Mouse (Mus musculus): ENCODE data around the gene Unc13a.

Gene Unc13a

DNA sequence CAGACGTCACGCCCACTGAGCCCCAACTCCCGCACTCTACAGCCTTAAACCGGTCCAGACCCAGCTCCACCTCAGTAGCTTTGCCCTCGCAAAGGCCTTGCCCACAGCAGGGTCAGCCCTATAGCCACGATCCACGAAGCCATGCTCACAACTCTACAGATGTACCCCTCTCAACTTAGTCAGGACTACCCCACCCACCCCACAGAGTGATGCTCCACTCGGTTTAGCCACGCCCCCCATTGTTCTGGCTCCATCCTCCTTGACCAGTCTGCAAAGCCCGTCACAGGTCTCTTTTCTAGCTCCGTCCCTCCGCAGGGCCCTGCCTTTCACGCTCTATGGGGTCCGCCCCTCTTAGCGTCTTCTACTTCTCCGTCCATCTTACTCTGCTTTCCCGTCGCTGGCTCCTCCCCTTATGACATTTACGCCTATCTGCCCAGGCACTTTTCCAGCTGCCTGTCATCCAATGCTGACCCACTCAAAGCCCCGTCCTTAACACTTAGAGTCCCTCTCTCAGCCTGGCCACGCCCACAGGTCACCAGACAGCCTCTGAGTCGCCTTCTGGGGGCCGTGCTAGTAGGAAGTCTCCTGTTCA, 14.7 kb upstream of the Unc13a start:
- no peak for DNase-seq

DNA sequence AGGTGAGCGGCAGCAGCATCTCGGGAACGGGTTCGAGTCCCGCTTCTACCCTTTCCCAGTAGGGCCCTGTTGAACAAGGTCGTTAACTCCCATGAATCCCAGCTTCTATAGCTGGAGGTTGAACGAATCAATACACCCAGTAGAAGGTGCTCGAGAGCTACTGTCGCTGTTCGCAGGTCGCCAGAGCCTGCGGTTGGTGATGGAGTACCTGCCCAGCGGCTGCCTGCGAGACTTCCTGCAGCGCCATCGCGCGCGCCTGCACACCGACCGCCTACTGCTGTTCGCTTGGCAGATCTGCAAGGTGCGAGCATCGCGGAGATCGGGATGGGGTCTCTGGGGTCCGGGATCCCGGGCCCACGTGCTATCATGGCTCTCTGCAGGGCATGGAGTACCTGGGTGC, 14.0 kb upstream of the Unc13a start:
- DNase-seq = no peak

DNA sequence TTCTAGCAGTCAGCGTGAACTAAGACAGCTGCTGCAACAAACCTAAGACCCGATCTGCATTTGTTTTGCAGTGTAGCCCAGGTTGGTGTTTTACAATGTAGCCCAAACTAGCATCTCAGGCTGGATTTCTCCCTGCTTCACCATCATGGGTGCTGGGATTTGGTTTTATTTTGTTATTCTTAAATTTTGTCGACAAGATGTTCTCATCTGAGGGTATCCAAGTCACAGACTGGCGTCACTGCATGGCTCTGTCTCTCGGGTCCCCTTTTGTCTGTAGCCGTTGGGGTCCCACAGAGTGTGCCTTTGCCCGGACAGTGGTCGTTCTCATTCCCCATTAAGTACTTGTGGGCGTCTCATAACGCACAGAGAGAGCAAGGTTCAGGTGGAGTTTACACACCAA, 13.1 kb upstream of the Unc13a start:
- DNase-seq = no peak

DNA sequence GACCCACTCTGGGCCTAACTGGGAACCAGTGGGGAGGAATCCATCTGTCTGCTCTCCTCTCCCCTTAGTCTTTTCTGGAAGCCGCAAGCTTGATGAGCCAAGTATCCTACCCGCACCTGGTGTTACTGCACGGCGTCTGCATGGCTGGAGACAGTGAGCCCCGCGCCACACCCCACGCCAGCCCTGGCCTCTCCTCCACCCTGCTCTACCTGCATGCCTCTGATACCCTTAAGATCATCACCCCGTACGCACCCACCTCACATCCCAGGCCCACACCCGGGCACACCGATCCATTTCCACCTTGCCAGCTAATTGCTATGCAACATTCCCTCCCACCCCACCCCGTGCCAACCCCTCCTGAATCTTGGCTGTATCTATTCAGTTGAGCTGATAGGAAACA, 11.3 kb upstream of the Unc13a start:
- no peak for DNase-seq

DNA sequence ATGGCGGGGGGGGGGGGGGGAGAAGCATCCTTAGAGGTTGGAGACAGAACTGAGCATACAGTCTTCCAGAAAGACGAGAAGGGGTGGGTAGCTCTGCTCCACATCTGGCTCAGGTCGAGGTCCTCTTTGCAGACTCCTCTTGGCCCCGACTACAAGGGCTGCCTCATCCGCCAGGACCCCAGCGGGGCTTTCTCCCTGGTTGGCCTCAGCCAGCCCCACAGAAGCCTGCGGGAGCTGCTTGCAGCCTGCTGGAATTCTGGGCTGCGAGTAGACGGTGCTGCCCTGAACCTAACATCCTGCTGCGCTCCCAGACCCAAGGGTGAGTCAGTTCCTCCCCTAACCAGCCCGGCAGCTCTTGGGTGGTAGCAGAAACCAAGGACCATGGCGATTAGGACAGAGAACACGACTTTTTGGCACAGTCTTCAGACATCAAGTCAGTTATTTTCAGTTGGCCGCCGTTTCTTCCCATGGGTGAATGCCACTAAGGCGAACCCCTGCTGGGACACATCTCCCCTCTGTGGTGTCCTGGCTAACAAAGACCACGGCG, 9.9 kb upstream of the Unc13a start:
- DNase-seq = no peak

DNA sequence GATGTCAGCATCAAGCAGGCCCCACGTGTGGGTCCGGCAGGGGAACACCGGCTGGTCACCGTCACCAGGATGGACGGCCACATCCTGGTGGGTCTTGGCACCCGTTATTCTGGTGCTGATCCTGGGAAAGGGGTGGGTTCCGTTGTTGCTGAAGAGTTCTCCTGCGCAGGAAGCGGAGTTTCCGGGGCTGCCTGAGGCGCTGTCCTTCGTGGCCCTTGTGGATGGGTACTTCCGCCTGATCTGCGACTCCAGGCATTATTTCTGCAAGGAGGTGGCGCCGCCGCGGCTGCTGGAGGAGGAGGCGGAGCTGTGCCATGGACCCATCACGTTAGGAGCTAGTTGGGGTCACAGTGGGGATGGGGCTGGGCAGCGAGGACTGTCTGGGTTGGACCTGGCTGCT, 8.9 kb upstream of the Unc13a start:
- no peak for DNase-seq

DNA sequence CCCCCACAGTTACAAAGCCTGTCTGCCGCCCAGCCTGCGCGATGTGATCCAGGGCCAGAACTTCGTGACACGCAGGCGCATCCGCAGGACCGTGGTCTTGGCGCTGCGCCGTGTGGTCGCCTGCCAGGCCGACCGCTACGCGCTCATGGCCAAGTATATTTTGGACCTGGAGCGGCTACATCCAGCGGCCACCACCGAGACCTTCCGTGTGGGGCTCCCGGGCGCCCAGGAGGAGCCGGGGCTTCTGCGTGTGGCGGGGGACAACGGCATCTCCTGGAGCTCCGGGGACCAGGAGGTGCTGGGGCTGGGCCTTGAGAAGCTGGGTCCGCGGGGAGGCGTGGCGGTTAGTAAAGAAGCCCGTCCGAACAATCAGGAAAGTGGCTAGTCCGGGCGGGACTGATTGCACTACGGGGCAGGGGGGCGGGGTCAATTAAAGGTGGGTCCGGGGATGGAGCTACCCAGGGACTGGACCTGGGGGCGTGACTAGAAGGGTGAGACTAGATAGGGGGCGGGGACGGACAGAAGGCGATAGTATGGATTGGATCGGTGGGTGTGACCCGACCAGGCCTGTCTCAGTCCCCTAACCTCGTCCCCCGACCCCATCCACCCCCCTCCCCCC, 8.1 kb upstream of the Unc13a start:
- no peak for DNase-seq

DNA sequence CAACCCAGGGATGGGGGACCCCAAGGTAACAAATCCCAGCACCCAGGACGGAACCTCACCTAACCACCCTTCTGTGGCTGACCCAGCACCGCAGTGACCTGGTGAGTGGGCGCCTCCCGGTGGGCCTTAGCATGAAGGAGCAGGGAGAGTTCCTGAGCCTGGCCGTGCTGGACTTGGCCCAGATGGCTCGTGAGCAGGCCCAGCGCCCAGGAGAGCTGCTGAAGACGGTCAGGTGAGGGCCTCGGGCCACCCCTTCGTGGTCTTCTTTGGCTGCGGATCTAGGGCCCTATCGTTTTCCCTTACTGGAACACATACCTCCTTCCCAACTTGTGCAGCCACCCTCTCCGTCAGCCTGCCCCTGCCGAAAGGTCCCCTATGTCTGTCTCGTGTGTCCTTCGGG, 7.6 kb upstream of the Unc13a start:
- DNase-seq = no peak

DNA sequence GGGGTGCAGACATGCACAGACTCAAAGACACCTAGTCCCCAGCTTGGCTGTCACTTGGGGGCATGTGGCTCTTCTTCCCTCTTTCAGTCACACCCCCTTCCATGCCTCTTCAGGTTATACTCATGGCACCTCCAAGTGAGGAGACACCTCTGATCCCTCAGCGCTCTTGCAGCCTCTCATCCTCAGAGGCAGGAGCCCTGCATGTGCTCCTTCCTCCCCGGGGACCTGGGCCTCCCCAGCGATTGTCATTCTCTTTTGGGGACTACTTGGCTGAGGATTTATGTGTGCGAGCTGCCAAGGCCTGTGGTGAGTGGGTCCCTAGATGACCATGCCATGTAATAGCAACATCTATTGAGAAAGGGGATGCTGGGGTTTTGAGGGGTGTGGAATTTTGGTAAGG, 6.7 kb upstream of the Unc13a start:
- DNase-seq = no peak

DNA sequence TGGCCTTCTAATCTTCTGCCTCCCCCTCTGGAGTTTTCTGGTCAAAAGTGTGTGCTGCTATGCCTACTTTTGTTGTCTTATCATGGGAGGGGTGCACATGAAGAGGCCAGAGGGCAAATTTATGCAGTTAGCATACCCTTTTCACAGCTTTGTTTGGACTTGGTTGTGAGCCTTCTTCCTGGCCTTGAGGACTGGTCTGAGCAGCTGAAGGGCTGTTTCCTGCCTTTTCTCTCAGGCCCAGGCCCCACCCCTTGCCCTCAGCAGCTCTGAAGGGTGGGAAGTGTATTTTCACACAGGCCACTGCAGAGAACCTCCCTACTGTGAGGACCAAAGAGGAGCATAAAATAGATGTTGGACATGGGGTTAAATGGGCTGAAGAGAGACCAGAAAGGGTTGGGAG, 6.0 kb upstream of the Unc13a start:
- peak; percentile 14 for DNase-seq

DNA sequence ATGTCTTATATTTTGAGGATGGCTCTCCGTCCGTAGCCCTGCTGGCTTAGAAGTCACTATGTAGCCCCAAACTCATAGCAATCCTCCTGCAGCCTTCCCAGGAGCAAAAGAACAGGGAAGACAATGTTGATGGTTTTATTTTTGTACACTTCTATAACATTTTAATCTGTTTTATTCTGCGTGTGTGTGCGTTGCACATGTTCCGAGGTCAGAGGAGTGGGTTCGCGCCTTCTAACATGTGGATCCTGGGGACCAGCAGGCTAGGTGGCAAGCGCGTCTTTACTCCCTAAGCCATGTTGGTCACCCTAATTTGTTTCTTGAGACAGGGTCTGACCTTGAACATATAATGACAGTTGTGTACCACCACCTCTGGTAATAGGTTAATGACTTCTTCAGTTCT, 5.2 kb upstream of the Unc13a start:
- peak; percentile 25 for DNase-seq

DNA sequence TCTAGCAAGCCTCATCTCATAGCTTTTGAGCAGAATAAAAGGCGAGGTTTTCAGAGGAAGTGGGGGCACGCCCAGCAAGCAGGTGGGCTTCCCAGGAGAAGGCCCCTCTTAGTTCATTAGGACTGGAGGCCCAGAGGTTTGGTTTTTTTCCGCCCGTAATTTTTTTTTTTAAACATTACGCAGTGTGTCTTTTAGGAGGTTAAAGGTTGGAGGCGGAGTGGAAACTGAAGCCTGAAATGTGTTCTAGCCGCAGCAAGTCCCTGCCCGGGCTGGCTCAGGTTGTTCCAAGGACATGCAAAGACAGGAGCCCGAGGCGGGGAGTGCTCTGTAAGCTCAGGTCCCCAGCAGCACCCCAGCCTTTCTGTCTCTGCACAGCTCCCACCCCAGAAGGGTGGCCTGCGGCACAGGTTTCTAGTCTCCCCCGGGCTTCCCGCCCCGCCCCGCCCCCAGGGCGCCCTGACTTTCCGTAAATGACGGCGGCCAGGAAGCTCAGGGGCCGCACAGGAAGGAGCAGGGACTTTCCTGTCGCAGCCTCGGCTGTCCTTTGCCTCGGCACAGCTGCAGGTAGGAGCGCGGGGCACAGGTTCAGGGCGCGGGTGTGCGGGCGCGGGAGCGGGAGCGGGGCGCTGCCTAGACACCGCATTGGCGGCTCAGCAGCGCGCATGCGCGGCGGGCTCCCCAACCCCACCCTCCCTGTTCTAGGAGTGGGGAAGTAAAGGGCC, 4.6 kb upstream of the Unc13a start, which contains the start of gene Jak3:
Gene Jak3, plus strand, starts transcription at position 277 of the 722 bp plus-strand sequence.
- DNase-seq = peak; percentile 74

DNA sequence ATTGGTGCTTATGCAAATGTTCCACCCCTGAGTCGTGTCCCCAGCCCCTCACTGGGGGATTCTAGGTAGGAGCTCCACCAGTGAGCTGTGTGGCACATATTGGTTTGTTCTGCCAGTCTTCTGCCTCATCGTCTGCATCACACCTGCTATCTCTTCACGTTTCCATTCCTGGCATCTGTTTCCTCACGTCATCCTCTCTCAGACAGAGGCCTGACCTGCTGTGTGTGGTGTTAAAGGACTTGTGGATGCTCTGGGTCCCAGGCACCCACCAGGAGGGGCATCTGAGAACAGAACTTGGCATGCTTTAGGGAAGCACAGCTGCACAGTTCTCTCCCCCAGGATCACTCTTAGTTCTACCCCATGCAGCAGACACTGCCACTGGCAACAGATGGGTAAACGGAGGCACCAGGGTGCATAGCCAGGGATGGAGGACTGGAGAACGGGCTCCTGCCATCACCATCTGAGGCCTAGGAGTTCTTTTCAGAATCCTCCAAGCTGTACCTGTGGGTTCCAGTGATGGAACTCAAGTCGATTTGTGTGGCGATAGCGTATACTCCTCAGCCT, 4.0 kb upstream of the Unc13a start:
- peak; percentile 27 for DNase-seq

DNA sequence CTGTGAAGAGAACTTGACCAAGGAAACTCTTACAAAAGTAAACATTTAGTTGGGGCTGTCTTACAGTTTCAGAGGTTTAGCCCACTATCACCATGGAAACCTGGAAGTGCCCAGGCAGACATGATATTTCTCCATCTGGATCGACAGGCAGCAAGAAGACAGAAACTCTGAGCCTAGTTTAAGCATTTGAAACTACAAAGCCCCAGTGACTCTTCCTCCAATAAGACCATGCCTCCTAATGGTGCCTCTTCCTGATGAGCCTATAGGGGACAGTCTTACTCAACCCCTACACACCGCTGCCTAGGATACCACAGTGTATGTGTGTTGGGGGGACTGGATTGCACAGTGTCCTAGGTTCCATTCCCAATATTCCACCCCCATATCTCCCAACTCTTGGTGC, 2.5 kb upstream of the Unc13a start:
- DNase-seq = no peak

DNA sequence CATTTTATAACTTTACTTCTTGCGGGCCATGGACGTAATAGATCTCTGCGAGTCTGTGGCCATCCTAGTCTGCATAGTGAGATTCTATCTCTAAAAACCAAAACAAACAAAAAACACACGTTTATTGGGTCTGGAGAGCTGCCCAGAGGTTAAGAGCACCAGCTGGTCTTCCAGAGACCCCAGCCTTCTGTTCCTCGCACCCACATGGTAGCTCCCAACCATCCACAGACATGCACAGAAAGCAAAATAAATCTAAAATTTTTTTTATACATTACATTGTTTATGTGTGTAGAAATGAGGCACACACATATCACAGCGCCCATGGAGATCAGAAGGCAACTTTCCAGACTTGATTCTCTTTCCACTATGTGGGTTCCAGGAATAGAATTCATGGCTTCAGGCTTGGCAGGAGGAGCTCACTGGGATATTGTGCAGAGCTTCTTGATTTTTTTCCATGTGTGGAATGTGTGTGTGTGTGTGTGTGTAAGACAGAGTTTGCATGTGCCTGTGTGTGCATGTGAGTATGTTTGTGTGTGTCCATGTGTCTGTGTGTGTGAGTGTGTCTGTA, 695 bp upstream of the Unc13a start:
- no peak for DNase-seq

DNA sequence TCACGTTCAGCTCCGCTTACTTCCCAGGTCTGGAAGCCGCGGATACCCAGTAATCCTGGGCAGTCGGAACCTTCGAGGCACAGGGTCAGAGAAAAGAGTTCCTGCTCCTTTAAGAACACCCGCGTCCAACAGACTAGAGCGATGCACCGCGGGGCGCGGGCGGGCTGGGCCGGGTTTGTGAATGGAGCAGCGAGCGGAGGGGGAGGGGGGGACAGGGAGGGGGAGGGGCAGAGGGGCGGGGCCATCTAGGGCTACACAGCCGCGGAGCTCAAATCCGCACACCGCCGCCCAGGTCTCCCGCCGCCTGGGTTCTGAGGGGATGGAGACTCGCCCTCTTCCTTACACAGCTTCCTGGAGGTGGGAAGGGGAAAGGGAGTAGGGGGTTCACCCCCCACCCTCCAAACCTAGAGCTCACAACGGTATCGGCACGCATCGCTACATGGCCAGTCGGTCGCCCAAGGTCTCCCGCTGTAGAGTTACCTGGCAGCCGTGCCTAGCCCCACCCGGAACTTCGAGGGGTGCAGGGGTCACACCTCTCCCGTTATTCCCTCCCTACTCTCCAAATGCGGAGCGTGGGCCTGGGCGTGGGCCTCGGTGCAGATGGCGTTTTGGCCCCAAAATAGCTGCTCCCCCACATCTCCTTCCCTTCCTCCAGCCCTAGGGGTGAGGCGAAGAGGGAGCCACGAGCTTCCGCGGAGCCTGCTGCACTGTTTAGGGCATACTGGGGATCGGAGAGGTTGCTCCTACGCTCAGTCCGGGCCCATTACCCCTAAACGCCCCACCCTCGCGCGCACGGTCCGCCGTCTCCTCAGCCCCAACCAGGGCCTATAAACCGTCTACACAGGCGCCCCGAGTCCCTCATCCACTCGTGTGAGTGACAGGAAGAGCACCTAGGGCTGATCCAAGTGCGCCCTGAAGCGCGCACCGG, 672 bp downstream of the Unc13a start:
- DNase-seq = peak; percentile 80

DNA sequence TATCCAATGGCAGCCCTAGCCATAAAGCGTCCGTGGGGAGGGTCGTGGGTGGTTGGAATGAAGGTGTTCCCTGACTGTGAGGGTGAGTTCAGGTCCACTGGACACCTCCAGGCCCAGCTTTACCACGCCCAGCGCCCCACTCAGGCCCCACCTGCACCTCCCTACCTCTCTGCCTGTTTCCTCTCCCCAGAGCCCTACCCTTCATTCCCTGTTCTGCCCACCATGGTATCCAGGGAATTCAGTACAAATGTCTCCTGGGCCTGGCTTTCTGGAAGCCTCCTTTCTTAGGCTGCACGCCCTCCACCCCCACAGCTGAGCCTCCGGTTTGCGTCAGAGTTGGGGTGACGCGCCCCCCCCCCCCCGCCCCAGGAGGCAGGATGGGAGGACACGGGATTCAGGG, 1.4 kb downstream of the Unc13a start:
- no peak for DNase-seq

DNA sequence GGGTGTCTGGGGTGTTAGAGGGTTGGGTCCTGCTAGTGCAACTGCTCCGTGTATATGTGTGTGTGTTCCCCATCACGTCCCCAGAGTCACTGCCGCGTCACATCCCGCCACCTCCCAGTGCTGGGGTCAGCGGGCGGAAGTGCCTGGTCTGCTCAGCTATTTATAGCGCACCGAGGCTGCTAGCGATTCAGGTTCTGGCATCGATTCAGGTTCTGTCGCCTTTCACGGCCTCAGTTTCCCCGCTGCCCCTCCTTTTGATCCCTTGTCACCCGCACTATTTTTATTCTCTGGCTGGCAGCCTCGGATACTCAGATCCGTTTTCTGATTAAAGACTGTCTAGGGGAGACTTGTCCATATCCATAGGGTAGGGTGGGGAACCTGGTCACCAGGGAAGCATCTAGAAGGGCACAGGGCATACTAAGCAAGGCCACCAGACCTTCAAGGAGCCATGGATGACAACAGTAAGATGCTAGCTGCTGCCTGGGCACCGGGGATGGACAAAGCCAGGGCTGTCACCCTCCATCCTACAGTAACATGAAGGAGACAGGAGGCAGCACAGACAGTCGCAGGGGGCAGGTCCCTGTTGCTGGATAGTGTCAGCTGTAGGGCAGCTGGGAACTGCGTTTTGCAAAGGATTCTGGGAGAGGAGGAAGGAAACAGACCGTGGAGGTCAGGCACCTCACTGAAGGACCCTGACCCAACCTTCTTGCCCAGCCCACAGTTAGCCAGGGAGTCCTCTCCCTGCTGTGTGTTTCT, 3.2 kb downstream of the Unc13a start:
- DNase-seq = no peak

DNA sequence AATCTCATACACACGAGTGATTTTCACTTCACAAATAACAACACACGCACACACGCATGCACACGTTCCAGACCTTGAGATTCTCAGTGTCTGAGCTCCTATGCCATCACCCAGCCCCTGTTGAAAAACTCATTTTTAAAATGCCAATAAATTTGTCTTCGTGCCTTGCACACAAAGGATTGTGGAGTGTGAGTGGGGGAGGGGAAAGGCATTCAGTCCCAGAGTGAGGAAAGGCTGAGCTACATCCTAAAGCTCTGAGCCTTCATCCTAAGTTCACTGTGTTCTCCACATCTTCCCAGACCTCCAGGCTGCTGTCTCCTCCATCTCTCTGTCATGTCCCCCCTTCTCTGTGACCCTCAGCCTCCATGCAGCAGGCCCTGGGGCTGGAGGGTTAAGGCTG, 4.3 kb downstream of the Unc13a start:
- DNase-seq = no peak

DNA sequence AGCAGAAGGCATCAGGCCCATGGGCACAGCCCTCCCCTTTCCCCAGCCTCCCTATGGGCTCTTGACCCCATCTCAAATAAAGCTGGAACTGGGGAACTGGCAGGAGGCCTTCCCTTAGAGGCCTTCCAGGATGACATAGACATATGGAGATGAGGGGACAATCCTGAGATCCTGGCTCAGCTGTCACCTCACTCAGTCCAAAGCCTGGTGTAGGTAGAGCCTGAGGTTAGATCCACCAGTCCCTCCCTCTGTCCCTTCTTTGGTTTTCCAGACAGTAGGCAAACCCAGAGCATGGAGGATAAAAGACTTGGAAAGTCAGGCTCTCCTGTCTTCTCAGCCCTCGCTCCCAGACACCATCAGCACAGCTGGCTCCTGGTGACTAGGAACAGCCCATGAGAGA, 4.7 kb downstream of the Unc13a start:
- no peak for DNase-seq

DNA sequence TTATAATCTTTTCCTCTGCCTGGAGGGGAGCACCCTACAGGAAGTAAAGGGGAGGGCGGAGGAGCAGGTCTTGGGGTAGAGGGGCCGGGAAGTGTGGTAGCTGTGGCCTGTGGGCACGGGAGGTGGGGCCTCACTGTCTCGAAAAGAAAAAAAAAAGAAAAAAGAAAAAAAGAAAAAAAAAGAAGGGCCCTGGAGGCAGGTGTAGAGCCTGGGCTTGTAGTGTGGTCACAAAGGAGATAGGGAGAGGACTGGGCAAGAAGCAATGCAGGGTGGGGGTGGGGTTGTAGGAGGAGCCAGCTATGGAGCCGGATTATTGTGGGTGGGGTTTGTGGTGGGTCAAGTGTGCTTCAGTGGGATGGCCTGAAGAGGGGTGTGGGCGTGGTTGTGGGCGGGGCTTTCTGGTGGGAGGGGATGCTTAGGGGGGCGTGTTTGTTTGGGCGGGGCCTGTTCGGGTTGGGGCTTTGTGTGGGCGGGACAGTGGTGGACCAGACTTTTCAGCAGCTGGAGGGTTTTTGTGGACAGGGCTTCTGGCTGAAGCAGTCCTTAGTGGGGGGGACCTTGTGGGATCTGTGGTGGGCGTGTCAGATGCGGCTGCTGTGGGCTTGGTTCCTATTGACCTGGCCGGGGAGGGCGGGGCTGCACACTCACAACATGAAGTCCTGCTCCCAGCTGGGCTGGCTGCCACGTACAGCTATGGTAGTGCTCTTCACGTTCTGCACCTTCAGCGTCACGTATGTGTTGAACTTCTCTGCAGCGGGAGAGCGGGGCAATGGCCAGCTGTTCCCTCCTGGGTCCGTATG, 6.0 kb downstream of the Unc13a start:
- no peak for DNase-seq

All from cerebellum, adult 11 months (tissue).